Mouse (Mus musculus) cortical plate, adult 2 months (tissue): ENCODE measurements around the gene Gltpd2.

Experiments
- CTCF ChIP-seq: fragments of 200-500 bp; IDR thresholded peaks from 2 replicates; pipeline ENCODE4 v1.5.1; 2011; ENCODE audit warnings: mild to moderate bottlenecking, control low read depth, low read length; ENCODE audit not compliant: insufficient read depth; ENCODE audit errors: extremely low read depth
- POLR2A ChIP-seq: fragments of 200-500 bp; IDR thresholded peaks from 2 replicates; pipeline ENCODE4 v1.6.1; 2011; ENCODE audit warnings: mild to moderate bottlenecking, low read length, control low read depth; ENCODE audit not compliant: insufficient read depth; ENCODE audit errors: extremely low read depth

DNA sequence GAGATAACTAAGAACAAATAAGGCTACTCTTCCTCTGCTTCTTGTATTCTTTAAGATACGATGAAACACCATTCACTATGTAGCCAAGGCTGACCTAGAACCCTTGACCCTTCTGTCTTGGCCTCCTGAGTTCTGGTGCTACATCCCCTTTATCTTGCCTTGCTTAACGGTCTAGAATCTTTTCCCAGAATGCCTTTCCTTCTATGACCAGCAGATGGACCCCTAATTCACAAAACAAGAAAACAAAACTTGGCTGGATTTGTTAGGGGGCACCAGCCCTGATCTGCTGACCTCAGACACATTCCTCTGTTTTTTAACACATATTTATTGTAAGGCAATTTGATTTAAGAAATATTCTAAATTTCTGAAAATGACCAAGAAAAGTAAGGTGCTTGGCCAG lies 2.6 kb upstream of the Gltpd2 start:
- no peak for TF ChIP-seq POLR2A
- peak; percentile 53 for TF ChIP-seq CTCF
